Mouse (Mus musculus) v-Abl transformed pro-B cells (cell line): ENCODE results near the gene Spast.

Source experiments
- in situ Hi-C, 2 experiments: fragments of 400-800 bp; cut with MboI; formaldehyde crosslinking; loops; one replicate each; pipeline ENCODE4 v1.15.1; 2025; ENCODE audit not compliant: unreplicated experiment in 2 of 2

The Spast gene

DNA sequence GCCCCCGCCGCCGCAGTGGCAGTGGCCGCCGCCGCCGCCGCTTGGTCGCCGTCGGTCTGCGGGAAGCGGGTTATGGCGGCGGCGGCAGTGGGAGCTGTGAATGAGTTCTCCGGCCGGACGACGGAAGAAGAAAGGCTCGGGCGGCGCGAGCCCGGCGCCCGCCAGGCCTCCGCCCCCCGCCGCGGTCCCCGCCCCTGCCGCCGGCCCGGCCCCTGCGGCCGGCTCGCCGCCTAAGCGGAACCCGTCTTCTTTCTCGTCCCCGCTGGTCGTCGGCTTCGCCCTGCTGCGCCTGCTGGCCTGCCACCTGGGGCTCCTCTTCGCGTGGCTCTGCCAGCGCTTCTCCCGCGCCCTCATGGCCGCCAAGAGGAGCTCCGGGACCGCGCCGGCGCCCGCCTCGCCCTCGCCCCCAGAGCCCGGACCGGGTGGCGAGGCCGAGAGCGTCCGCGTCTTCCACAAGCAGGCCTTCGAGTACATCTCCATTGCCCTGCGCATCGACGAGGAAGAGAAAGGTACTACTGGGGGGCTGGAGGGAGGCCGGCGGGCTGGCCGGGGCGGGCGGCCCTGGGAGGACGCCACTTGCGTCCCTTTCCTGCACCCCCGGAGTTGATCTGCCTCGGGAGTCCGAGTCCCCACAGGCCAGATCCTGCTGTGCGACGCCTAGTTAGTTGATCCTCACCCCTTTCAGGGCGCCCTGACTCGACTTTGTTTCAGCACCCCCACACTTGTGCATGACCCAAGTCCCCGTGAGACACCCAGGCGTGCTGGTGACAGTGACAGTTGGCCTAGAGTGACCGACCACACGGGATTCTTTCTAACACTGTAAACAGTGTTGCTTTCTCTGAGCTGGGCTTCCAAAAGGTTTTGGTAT, at the start of gene Spast:
TSS of gene Spast (plus strand) at position 51 of the 868 bp plus-strand sequence.
- in situ Hi-C loops: loop anchor here (25.0 kb wide), 1 partner anchor 673 kb away; the partner anchor contains the start of gene Ltbp1 (in 2 of the 2)

DNA sequence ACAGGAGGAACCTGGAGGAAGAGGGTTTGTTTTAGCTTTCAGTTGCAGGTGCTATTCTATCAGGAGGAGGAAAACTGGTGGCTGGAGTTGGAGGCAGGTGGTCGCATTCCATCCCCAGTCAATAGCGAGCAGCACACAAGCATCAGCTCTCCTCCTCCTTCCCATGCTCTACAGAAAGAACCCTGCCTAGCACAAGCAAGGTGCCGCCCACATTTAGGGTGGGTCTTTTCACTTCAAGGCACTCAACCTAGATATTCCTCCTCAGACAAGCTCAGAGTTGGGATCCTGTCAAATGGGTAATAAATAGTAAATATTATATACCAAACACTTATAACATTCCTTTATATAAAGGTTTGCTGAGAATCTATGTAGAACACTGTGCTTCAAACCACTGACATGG, 48.6 kb upstream of the Spast start:
- in situ Hi-C loops: loop anchor here (10.0 kb wide), 3 partner anchors 155 to 985 kb away; partner anchors contain the start of gene Xdh (in 2 of the 2)

DNA sequence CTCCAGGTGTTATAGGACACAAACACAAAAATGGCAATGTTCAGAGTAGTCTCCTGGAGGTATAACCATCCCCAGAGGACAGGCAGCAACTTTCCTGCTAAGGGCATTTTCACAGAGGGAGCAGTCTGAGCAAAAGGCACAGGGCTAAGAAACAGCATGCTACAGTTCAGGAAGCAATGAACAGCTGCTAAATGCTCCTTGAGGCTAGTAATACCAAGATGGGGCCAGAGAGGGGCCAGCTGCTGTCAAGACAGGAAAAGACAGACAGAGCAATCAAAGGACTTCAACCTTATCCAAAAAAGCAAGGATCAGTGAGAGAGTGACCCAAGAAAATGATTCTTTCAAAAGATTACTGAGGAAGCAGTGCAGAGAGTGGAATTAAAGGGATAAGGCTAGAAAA, 47.9 kb upstream of the Spast start:
- in situ Hi-C loops: loop anchor here (10.0 kb wide), 3 partner anchors 156 to 986 kb away; partner anchors contain the start of gene Xdh (in 2 of the 2)

DNA sequence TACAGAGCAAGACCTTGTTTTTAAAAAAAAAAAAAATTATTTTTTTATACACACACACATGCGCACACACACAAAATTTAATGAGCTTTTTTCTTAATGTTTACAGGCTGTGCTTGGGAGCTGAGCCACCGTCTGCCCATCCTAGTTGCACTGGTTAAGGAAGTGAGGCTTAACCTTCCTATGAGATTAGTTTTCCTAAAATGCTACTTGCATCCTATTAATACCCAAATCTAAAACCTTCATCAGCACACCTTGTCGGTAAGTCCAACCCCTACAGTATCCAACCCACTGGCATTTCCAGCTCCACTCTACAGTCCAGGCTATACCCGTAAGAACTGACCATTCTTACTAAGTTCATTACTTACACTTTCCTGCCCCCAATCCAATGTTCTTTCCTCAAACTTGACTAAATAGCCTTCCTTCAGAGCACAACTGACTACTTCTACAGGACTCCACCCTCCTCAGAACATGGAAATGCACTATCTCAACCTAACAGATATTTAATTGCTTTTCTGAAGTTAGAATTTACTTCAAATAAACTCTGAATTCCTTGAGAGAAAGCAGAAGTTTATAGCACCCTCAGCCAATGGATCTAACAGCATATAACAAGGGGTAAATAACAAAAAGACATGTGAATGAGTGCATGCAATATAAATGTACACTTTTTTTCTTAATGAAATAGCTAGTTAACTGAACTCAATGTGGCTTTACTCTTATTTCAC, 47.0 kb upstream of the Spast start:
- in situ Hi-C loops: loop anchor here (10.0 kb wide), 3 partner anchors 157 to 987 kb away; partner anchors contain the start of gene Xdh (in 2 of the 2)

DNA sequence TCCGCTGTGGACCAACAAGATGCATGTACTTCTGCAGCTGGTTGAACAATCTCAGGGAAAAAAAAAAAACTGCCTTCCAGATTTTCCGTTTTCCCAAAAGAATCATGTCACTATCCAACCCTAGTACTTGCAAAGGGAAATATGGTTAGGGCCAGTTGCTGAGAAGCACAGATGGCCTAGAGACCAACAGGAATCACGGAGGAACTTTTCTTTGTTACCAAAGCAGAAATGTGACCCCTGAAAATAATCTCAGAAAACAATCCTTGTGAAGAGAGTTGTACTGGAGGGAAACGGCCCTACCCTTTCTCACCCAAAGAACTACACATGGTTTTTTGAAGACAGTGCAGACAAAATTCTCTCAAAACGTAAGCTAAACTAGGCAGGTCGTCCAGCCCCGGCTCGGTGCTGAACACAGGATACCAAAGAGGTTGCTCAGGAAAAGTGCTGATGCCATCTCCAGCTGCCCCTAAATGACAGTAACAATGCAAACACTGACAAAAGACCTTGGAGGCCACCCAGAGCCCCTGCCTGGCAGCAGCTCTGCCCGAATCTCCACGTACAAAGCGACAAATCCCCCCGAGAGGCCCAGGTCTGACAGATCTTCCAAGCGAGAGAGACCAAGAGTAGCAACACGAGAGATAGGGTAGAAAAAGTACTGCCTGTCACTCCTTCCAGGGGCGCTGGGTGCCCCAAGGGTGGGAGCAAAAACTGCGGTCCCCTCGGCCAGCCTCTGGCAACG, 44.9 kb upstream of the Spast start:
- in situ Hi-C loops: loop anchor here (10.0 kb wide), 3 partner anchors 159 to 989 kb away; partner anchors contain the start of gene Xdh (in 2 of the 2)

DNA sequence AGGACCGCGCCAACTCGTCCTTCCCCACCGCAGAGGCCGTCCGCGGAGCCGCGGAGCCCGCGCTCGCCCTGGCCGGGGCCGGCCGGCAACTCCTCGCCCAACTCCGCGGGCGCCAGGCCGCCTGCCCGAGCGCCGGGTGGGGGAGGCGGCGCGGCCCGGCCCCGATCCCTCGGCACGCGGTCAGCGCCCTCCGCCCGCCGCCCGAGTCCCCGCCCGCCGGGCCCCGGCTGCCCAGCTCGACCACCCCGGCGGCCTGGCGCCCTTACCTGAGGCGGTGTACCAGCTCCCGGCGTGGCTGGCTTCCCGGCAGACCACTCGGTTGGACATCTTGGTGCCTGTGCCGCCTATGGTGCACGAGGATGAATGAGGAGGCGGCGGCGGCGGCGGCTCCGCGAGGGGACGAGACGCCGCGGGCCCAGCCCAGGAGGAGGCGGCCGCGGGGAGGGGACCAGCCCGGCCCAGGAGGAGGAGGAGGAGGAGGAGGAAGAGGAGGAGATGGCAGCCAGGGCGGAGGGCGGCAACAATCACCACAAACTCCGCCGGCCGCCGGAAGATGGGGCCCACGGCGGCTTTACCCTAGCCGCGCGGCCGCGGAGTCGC, 44.3 kb upstream of the Spast start:
- in situ Hi-C loops: loop anchor here (5.0 to 10.0 kb wide), 5 partner anchors 160 to 990 kb away; partner anchors contain the start of gene Xdh (in 2 of the 2)

DNA sequence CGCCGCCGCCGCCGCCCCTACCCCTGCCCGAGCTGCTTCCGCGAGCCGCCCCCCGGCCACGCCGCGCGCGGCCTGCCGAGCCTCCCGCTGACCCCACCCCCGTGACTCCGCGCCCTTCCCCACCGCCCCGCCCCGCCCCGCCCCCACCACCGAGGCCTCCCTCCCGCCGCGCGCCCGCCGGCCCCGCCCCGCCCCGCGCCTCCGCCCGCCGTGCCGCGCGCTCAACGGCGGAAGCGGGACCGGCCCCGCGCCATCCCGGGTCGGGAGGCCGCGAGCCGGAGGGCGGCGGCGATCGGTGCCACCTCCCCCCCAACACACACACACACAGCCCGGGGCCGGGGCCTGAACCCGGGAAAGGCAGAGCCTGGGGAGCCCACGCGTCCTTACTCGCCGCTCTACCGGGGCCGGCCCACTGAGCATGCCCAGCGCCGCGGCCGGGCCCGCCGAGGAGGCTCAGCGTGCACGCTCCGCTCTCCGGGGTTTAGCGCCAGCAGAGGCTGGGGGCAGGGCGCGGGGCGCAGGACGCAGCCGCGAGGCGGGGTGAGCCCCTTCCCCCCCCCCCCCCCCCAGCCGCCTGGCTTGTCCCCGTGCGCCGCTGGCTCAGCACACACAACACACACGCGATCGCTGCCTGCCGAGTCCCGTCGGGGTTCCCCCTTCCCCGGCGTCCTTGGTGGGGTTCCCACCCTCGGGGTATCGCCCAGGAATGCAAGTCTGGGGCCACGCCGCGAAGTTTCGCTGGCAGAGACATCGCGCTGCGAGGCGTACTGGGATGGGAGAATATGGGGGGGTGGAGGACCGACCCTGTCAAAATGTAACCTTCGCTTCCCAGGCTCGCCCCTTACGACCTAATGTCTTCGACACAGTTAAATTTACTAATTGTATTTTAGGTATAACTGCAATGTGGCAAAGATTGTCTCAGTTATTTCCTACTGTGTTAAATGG, 43.5 kb upstream of the Spast start, which contains the start of gene Memo1:
TSS of gene Memo1 (minus strand) at position 496 of the 945 bp plus-strand sequence.
- in situ Hi-C loops: loop anchor here (5.0 to 10.0 kb wide), 5 partner anchors 160 to 990 kb away; partner anchors contain the start of gene Xdh (in 2 of the 2)

DNA sequence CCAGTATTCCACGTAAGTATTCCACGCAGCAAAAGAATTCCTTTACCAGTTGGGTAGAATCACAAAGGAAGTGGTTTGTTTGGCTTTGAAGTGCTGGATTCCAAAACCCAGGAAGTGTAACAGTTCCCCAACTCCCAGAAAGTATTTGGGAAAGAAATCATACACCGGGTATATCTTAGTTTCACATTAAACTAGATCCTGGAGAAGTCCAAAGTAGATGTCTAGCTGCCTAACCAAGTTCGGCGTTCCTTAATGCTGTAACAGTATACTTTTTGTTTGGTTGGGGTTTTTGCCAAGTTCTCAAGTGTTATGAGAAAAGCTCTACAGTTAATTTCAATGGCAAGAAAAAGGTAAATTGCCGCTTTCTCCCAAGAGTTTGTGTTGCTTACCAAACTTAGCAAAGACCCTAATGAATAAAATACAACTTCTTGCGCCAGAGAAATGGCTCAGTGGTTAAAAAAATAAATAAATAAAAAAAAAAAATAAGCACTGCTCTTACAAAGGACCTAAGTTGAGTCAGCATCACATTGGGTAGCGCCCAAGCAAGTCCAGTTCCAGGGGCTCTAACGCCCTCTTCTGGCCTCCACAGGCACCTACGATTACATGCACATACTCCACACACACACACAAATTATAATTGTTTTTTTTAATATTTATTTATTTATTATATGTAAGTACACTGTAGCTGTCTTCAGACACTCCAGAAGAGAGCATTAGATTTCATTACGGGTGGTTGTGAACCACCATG, 42.5 kb upstream of the Spast start:
- in situ Hi-C loops: loop anchor here (5.0 to 10.0 kb wide), 5 partner anchors 161 to 991 kb away; partner anchors contain the start of gene Xdh (in 2 of the 2)

DNA sequence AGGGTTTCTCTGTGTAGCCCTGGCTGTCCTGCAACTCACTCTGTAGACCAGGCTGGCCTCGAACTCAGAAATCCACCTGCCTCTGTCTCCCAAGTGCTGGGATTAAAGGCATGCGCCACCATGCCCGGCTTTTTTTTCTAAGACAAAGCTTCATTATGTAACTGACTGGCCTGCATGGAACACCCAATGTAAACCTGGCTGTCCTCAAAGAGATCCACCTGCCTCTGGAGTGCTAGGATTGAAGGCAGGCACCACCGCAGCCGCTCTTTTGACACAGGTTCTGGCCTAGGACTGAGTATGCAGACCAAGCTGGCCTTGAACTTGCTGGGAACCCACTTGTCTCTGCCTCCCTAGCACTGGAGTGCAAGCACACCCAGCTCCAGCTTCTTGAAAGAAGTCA, 41.8 kb upstream of the Spast start:
- in situ Hi-C loops: loop anchor here (5.0 to 10.0 kb wide), 5 partner anchors 162 to 992 kb away; partner anchors contain the start of gene Xdh (in 2 of the 2)

DNA sequence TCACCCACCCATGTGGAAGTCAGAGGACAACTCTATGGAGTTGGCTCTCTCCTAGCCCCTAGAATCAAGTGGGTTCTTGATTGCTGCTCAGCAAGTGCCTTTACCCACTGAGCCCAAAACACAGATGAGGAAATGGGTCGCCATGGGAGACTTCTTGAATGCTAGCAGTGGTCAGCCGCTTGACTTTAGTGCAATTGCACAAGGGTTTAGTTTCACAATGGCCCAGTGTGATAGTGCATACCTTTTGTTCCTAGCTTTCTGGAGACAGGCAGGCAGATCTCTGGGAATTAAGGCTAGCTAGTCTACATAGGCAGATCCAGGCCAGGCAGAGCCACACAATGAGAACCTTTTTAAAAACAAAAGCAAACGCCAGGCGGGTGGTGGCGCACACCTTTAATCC, 38.7 kb upstream of the Spast start:
- in situ Hi-C loops: loop anchor here (10.0 to 25.0 kb wide), 4 partner anchors 405 to 1463 kb away; partner anchors contain the start of gene Ypel5 (in 1 of the 2)

DNA sequence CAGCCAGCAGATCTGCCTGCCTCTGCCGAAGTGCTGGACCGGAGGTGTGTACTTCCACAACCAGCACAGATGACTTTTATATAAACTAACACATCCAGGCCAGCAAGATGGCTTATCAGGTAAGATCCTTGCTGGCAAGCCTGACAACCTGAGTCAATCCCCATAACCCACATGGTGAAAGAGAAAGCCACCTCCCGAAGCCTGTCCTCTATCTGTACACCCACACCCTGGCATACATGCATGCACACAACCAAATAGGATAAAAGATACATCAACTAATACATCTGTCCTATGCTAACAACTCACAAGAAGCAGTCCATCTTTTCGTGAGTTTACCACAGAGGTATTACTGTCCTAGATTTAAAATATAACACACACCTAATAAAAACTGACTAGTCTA, 34.7 kb upstream of the Spast start:
- in situ Hi-C loops: loop anchor here (10.0 to 25.0 kb wide), 4 partner anchors 409 to 1467 kb away; partner anchors contain the start of gene Ypel5 (in 1 of the 2)

DNA sequence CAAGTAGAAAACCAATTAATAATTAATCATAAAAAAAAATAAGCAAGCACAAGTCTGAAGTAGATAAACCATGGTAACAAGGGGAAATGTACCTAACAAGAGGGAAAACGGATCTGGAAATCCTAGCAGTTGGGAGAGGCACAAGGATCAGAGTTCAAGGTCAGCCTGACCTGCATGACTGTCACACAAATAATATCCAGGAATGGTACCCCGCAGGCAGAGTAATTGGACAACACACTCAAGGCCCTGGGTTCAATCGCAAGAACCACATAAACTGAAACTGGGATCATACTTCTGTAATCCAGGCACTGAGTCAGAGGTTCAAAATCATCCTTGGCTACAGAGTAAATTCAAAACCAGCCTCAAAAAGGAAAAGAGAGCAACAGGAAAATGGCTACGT, 33.2 kb upstream of the Spast start:
- in situ Hi-C loops: loop anchor here (5.0 to 25.0 kb wide), 5 partner anchors 288 to 1468 kb away; partner anchors contain the start of gene Ypel5 (in 1 of the 2)

DNA sequence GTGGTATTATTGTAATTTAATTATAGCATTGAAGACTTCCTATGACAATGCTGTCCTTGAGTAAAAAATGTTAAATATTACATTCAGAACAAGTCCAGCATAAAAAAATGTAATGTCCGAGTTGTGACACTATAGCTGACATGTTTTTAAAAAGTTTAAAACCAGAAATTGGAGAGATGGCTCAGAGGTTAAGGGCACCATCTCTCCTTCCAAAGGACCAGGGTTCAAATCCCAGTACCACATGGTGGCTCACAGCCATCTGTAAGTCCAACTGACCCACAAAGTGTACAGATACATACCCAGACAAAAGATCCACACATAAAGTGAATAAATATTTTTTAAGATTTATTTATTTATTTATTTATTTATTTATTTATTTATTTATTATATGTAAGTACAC, 32.8 kb upstream of the Spast start:
- in situ Hi-C loops: loop anchor here (5.0 to 25.0 kb wide), 5 partner anchors 289 to 1469 kb away; partner anchors contain the start of gene Ypel5 (in 1 of the 2)

DNA sequence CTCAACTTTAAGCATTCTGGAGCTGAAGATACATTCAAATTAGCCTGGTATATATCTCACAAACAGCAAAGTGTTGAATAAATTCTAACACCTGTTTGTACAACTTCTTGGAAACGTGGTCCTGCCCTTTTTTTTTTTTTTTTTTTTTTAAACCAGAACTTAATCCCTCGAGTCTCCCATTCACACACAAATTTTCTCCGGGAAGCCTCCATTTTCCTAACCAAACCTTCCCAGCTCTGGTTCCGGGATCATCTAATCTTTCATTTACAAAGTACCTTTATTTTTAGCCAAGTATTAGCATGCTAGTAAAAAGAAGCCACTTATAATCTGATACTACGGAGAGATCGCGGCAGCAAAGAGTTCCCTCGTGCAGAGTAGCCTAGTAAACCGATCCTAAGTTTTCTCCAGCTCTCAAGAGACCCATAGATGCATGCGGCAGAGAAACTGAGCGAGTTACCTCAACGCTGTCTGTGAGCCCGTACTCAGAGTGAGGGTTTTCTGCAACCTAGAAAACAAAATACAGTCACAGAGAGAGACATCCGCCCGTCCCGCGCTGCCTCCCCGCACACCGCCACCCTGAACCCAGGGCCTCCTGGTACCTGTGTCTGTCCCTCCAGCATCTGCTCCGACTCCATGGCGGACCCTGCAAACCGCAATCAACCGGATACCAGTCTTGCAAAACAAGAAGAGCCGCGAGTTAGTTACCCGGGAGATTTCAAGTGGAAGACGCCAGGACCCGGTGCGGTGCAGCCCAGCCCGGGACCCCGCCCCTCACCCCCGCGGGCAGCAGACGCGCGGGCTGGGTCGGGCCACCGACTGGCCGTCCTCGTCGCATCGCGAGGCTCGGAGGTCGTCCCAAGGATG, 23.1 kb upstream of the Spast start:
- in situ Hi-C loops: loop anchor here in 1 of 2 experiments (25.0 kb wide), 2 partner anchors 1222 to 1478 kb away; partner anchors contain the start of gene Ypel5

DNA sequence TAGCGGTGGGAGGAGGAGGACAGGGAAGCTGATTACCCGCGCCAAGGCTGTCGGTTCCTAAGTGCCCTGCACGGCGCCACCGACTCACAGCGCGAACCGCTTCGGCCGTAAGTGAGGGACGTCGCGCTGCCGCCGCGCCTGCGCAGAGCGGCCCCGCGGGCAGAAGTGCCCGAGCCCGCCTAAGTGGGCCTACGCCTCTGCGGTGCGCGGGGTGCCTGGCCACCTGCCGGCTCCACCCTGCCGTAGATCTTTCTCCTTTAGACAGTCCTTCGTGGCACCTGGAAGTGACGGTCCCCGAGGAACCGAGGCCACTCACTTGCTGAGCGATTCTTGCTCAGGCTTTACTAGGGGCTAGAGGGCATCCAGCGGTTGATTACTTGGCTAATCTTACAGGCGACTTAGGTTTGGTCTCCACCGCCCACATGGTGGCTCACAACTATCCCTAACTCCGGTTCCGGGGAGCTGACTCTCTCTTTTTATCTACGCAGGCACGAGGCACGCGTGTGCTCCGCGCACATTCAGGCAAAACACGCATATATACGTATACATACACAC, 22.4 kb upstream of the Spast start:
- in situ Hi-C loops: loop anchor here in 1 of 2 experiments (25.0 kb wide), 2 partner anchors 1221 to 1479 kb away; partner anchors contain the start of gene Ypel5

DNA sequence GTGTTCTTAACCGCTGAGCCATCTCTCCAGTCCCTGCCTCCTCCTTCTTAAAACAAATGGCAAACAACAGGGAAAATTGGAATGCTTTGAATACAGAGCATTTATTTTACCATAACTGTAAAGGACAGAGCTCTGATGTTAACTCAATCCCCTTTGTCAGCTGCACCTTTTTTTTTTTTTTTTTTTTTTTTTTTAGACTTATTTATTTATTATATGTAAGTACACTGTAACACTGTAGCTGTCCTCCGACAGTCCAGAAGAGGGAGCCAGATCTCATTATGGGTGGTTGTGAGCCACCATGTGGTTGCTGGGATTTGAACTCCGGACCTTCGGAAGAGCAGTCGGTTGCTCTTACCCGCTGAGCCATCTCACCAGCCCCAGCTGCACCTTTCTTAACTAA, 20.1 kb upstream of the Spast start:
- in situ Hi-C loops: loop anchor here in 1 of 2 experiments (25.0 kb wide), 2 partner anchors 1219 to 1481 kb away; partner anchors contain the start of gene Ypel5
